Mouse (Mus musculus): Measurements from ENCODE around the gene Clstn1.

The Clstn1 gene

DNA sequence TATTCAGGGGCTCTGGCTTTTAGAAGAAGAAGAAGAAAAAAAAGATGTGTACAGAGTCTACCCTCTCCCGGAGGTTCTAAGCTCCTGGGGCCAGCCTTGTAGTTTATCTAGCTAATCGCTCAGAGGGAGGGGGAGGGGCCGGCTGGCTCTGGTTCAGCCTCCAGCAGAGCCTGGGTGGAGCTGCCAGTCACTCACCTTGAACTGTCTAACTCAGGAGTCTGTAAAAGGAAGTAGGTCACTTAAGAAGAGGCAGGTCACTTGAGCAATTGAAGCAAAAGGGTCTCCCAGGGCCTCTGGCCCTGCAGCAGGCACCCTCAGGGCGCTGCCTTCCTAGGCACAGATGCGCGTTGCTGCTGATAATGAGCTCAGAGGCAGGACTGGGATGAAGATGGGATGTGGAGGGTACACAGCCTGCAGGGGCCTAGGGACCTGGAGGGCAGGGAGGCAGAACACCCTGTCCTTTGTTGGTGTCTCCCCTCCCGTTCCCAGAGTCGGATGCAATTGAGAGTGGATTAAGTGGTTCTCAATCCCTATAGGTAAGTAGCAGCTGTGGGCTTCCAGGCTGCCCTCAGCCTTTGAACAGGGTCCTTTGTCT, 18.7 kb upstream of the Clstn1 start:
- DNase-seq (ENCODE audit: low spot score) = peak; percentile 51

DNA sequence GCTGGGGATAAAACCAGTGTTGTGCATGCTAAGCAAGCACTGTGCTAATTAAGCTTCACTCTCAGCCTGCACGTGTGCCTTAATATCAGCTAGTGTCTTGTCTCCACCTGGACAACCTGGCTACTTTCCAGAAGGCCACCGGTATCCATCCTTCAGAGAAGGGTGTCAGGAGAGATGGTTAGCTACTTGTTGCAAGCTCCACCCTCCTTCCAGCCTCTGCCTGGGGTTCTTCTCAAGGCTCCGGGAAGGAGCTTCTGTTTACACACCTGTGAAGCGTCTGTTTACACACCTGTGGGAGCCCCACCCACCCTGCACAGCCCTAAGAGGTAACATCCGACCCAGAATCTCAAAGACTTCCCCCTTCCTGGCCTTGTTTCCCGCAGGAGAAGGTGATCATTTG, 17.6 kb upstream of the Clstn1 start:
- no peak for DNase-seq (ENCODE audit: low spot score)

DNA sequence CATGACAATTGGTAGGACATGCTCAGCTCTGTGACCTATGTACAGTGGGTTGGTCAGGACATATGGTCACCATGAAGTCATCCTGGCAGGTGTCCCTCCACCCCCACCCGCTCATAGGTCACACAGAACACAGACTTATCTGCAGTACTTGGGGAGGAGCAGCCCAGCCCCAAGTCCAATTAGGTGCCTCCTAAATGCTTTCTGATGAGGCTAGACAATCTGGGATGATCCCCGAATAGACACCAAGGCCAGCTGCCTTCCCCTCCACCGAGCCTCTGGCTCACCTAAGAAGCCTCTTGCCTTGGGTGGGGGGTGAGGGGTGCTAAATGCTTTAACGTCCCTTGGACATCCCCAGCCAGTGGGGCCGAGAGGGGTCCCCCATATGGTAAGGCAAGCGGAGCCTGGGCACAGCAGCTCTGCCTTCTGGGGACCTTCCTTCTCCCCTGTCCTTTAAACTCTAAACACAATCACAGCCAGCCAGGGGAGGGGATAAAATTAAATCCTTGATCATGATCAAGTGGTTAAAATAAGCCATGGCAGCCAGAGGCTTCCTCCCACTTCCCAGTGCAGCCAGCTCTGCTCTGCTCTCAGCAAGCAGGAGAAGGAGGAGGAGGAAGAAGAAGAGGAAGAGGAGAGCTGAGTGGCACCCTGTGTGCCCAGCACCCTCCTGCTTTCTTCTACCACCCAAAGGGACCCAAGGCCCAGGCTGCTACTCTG, 16.3 kb upstream of the Clstn1 start:
- no peak for DNase-seq (ENCODE audit: low spot score)

DNA sequence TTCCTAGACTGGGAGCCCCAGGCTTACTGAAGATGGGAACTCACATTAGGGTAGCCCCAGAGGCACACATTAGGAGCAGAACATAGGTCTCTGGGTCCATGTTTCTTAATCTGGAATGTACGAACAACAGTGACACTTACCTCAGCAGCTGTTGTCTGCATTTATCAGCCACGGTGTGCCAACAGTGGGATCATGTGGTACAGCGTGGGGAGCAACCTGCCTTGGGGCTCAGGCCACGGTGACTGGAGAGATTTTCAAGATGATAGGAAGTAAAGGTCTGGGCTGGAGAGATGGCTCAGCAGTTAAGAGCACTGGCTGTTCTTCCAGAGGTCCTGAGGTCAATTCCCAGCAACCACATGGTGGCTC, 15.8 kb upstream of the Clstn1 start:
- no peak for DNase-seq (ENCODE audit: low spot score)

DNA sequence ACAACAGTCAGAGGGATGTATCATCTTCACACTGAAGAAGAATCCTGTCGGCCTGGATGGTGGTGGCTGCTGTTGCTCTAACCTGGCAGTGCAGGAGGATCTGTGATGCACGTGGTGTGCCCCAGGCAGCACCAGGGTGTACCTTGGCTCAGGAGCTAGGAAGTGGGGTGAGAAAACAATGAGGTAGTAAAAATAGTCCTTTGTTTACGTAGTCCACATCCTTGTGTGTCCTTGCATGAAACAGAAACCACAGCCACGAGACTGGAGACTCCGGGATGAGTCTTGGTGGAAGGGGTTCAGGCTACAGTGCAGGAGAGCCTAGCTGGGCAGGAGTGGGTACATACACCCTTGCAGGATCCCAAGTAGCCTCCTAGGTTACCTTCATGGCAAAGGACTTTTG, 15.1 kb upstream of the Clstn1 start:
- DNase-seq (ENCODE audit: low spot score) = no peak

DNA sequence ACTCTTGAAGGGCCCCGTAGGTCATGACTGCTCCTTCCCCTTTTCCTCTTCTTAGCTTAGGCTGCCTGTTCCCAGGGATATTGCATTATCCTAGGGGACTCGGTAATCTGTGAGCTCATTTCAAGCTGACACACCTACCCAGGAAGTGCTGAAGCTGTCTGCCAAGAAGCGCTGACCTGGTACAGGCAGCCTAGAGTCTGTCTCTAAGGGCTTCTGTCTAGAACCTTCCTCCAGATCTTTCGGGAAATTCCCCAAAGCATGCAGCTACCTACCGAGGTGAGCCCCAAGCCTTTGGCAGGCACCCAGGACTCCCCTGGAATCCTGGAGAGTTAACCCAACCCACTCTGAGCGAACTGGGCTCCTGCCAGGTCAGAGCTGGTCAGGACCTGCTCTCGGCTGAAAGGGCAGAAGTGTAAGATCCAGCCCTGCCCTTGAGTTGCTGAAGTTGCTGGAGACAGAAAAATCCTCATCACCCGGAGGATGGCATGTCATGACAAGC, 14.6 kb upstream of the Clstn1 start:
- DNase-seq (ENCODE audit: low spot score) = peak; percentile 69

DNA sequence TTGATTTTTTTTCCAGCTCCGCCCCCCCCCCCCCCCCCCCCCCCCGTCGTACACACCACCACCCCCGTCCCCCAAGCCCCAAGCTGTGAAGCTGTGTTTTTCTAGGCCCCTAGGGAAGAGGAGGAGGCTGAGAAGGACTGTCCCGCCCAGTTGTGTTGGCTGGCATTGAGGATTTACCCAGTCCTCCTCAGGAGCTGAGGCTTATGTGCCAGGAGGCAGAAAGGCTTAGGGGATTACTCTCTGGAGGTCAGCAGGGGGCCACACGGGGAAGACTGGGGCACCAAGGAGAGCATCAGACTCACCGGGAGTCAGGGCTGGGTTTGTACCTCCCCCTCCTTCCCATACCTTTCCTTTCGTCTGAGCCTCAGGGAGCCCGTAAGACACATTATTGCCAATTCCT, 13.8 kb upstream of the Clstn1 start:
- DNase-seq (ENCODE audit: low spot score) = no peak

DNA sequence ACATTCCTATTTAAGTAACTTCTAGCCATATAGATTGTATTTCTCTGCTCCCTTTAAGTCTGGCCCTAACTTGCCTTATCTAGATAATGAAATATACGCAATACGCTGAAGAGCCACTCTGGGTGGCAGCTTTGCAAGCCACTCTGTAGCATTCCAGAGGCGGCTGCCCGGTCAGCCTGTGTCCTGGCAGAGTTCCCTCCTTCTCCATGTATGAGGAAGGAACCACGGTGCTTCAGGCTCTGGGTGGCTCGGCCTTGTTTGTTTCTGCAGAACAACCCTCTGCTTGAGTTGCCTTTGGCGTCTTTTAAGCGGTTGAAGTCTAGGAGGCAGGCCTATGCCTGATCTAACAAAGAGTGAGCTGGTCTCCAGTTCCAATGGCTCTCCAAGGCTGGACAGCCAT, 13.4 kb upstream of the Clstn1 start:
- no peak for DNase-seq (ENCODE audit: low spot score)

DNA sequence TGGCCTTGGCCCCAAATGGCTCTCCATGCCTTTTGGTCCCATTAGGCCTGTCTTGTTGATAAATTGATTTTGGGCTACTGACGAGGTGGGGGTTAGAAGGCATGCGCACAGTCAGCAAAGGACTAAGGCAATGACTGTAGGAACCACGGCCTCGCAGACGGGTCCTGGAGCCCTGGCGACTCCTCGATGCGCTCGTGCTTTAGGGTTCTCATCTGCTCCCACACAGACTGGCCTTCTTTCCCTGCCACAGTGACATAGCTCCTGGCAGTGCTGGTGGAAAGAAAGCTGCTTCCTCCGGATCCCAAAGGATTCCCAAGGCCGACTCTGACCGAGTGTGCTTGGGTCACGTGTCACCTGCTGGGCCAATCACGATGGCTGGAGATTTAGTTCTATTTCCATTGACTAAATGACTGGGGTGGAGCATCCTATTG, 11.9 kb upstream of the Clstn1 start:
- no peak for DNase-seq (ENCODE audit: low spot score)

DNA sequence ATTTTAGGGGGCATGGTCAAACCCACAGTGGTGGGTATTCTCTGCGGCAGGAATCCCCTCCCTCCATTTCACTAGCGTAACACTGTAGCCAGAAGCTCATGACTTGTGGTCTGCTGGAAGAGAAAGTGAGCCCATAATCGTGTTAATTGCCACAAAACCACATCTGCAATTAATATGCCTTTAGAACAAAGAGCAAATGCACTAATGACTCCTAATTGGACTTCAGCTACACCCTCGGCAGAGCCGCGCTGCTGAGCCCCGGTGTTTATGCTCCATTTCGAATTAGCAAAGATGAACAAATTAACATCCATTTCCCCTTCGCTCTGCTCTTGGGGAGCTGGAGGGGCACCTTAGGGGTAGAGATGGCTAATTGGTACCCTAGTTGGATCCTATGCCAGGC, 10.2 kb upstream of the Clstn1 start:
- no peak for DNase-seq (ENCODE audit: low spot score)

DNA sequence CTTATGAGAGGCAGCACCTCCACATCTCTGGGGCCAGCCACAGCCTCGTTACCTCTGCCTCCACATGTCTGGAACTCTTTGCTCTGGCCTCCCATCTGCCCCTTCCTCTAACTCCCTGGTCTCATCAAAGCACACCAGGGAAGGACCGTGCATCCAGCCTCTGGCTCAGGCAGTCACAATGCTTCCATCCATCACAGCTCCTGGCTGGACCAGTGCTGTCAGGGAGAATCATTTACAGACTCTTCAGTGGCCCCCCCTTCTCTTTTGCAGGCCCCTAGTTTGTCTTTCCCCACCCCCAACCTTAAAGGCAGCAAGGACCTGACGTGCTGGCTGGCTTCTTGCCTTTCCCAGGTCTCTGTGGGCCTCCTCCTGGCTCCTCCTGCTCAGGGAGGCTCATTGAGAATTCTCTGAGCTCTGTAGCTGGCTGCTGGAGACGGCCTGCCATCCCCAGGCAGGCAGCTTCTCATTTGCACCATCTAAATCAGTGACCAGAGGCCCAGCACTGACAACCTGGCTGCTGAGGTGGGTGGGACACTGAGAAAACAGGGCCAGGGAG, 9.2 kb upstream of the Clstn1 start:
- DNase-seq (ENCODE audit: low spot score) = no peak

DNA sequence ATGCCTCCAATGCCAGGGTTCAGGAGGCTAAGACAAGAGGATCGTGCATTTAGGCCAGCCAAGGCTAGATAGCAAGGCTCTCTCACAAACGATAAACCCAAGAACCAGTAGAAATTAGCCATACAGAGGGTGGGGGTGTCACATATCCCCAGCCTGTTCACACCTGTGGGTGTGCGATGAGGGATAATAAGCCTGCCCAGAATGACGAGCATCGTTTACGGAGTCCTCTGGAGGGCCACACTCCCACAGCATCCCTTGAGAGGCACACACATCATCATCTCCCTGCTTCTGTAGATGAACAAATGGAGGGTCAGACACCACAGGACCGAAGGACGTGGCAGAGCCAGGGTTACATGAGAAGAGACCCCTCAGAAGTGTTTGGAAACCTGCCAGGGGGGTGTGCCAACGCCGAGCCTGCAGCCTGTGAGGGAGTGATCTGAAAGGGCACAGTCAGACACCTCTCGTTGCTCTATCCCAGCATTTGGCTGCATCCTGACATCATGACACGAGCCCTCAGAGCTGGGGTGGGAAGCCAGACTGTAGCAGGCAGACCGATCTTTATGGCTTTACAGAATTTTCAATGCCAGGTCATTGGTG, 8.1 kb upstream of the Clstn1 start:
- no peak for DNase-seq (ENCODE audit: low spot score)

DNA sequence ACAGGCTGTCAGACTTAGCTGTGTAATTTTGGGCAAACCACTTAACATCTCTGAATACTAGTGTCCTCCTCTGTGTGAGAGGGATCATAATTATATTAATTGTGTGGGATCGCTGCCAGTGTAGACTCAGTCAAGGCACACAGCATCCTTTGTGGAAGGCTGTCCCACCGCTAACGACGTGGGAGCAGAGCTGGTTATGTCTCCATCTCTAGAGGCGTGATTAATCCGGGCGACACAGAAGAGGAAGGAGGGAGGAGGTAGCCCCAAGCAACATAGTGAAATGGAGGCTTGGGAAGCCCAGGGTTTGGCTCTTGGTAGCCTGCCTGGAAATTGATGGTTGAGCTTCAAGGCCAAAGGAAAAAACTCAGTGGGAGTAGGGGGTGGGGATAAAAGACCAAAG, 7.4 kb upstream of the Clstn1 start:
- no peak for DNase-seq (ENCODE audit: low spot score)

DNA sequence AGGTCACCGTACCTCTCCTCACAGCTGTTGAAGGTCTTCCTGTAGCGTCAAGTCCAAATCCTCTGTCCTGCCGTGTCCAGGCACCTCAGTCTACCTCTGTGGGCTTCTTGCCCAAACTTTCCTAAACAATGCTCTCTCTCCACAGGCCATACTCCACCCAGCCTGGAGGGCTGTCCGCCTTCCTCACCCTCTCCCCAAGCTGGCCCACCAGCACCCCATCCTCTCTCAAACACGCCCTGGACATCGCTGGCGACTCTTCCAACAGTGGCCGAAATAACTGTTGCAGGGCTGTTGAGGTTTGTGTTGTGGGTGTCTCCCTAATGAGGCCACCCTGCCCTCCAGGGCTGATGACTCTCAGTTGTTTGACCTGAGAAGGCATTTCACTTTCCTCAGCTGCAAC, 1.0 kb upstream of the Clstn1 start:
- no peak for DNase-seq (ENCODE audit: low spot score)

DNA sequence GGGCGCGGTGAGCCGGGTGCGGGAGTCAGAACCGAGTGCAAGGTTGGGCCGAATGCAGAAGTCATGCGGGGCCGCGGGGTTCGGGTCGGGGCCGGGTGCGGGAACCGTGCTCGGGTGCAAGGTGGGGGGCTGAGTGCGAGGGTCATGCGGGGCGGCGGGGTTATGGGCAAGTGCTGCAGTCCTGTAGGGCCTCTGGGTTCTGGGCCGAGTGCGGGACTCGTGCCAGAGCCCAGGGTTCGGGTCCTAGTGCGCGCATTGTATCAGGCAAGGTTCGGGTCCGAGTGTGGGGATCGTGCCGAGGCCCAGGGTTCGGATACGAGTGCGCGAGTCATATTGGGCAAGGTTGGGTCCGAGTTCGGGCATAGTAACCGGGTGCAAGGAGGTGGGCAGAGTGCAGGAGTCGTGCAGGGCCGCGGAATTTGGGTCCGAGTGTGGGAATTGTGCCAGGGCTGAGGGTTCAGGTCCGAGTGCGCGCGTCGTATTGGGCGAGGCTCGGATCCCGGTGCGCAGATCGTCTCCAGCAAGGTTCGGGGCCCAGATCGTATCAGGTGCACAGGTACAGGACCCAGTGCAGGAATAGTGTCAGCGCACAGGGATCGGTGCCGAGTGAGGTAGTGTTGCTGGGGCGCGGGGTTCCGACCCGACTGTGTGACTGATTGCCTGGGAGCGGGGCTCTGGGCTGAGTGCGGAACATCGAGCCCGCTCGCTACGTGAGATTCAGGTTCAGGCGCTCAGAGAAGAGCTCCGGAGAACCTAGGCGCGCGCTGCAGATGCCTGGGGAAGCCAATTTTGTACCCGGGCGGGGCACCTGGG, 721 bp downstream of the Clstn1 start:
- DNase-seq (ENCODE audit: low spot score) = peak; percentile 76

DNA sequence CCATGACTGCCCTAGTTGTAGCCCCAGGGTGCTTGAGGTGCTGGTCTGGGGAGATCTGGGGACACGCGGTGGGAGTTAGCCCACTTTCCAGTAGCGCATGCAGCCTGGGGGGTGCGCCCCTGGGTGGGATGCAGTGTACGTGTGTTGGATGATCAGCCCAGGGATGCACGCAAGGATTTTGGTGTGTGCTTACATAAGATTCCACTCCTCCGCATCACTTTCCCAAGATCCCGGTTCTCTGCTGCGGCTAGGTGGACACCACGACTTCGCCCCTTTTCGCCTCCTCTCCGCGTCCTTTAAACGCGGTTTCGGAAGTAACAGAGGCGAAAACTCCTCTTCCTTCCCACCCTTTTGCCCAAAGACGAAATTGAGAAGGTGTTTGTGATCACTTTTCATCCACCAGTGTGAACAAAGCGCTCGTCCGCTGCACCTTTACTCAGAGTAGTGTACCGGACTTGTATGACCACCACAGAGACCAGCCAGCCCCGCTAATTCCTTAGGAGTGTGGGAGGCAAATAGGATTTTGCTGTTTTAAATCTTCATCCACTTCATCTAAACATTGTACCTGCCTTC, 1.4 kb downstream of the Clstn1 start:
- no peak for DNase-seq (ENCODE audit: low spot score)

DNA sequence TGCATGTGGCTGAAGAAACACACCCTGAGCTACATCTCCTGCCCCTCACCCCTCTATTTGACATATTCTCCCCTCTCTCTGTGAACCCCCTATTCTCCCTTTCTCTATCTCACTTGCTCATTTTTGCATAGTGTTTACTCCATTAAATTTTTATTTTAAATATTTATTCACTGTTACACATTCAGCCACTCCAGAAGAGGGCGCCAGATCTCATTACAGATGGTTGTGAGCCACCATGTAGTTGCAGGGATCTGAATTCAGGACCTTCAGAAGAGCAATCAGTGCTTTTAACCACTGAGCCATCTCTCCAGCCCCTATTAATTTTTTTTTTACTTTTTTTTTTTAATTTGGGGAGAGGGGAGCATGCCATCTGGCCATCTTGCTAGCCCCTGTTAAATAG, 3.9 kb downstream of the Clstn1 start:
- DNase-seq (ENCODE audit: low spot score) = no peak

DNA sequence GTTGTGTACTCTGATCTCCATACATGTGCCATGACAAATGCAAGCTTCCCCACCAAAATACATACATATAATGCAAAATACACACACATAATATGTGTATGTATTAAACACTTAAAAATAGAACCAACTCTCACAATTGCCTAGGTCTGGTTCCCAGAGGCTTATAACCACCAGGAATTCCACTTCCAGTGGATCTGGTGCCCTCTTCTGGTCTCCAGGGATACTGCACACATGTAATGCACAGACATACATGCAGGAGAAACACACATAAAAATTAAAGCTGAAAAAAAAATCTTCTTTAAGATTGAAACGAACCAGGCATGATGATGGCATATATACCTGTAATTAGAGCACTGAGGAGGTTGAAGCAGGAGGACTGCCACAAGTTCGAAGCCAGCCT, 5.2 kb downstream of the Clstn1 start:
- no peak for DNase-seq (ENCODE audit: low spot score)

DNA sequence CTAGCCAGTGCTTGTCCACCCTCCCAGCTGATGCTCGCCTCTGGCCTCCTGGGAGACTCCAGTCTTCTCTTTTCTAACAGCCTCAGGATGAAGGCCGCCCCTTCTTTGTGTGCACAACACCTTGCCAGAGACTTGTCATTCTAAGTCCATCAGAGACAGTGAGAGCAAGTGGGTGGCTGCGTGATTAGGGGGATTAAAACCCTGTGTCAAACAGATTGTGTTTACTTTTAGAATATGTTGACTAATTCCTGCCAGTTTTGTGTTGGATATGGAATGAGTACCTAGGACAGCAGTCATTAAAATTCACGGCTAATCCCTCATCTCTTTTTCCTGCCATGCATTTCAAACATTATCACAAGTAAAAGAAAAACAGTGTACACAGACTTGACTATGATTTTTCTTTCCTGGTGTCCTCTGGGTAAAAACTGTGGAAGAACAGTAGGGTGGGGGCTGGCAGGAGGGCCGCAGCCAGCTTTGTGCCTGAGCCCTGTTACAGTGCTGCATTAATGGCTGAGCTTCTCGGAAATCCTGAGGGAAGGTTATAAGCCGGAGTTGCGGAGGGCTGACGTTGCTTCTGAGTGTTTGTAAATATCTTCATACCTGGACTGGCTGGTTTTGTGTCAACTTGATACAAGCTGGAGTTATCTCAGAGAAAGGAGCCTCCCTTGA, 8.8 kb downstream of the Clstn1 start:
- DNase-seq (ENCODE audit: low spot score) = no peak

DNA sequence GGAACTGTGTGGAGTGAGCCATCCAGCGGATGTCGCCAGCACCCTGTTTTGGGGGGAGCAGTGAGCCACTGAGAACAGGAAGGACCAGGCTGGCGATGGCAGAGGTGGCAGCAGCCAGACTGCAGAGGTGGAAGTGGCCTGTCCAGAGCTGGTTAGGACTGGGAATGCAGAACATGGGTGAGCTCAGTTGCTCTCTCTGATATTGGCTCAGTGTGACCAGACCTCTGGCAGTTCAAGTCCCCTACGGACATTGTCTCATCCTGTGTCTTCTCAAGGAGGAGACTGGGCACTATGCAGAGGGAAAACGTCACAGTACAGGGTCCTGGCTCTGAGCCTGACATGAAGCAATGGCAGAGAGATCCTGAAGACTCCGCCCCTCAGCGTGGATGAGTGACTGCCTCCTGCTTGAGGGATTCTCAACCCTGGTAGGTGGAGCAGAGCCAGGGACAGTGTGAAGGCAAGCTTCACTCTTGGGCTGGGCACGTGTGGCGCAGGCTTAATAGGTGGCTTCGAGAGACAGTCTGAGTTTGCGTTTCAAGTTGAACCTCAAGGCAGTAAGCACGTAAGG, 11.5 kb downstream of the Clstn1 start:
- DNase-seq (ENCODE audit: low spot score) = no peak

DNA sequence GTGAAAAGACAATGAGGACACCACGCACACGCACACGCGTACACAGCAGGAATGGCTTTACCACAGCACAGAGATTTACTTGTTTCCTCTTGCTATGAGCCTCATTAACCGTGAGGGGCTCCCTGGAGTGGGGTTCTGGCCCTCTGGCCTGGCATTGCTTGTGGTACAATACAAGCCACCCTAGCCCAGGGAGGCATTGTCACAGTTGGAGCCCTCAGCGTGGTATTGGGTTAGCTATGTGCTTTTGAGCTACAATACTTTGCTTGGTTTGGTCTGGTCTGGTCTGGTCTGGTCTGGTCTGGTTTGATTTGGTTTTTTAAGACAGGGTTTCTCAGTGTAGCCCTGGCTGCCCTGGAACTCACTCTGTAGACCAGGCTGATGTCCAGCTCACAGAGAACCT, 13.3 kb downstream of the Clstn1 start:
- no peak for DNase-seq (ENCODE audit: low spot score)
